Mouse (Mus musculus) intestine, embryonic 15.5 days (tissue): Measurements from ENCODE around the gene Arid3a. TPM values are rescaled to one million over a fixed set of nuclear protein-coding genes. Genes with fewer than 3 reads are reported as not detected.
"Not testable (repeated sequence)": the region's sequence is repeated elsewhere in the genome, so short reads cannot be mapped to it uniquely, and the experiment has no call there.

ENCODE experiments used
- ATAC-seq: fragments of 200-750 bp; cut with Nextera tagmentation; 2 replicates; pipeline ENCODE4 v1.8.0; 2017; ENCODE audit warnings: moderate TSS enrichment, moderate library complexity
- H3K27ac ChIP-seq: fragments of 300-500 bp; sonication (generic); 2 replicates; pipeline ENCODE4 v1.5.1; 2015; ENCODE audit warnings: mild to moderate bottlenecking, inconsistent platforms
- H3K27me3 ChIP-seq: fragments of 300-500 bp; sonication (generic); replicated peaks from 2 replicates; pipeline ENCODE4 v1.6.1; 2015; ENCODE audit warnings: inconsistent platforms
- H3K36me3 ChIP-seq: fragments of 300-500 bp; sonication (generic); 2 replicates; pipeline ENCODE4 v1.6.1; 2015; ENCODE audit warnings: inconsistent platforms
- H3K4me1 ChIP-seq: fragments of 300-500 bp; sonication (generic); replicated peaks from 2 replicates; pipeline ENCODE4 v1.6.1; 2015; ENCODE audit warnings: inconsistent platforms
- H3K4me2 ChIP-seq: fragments of 300-500 bp; sonication (generic); replicated peaks from 2 replicates; pipeline ENCODE4 v1.6.1; 2015; ENCODE audit warnings: mild to moderate bottlenecking, inconsistent platforms
- H3K4me3 ChIP-seq: fragments of 300-500 bp; sonication (generic); replicated peaks from 2 replicates; pipeline ENCODE4 v1.5.1; 2015; ENCODE audit warnings: inconsistent platforms
- H3K9ac ChIP-seq: fragments of 300-500 bp; sonication (generic); 2 replicates; pipeline ENCODE4 v1.6.1; 2015; ENCODE audit warnings: inconsistent platforms
- H3K9me3 ChIP-seq: fragments of 300-500 bp; sonication (generic); 2 replicates; pipeline ENCODE4 v1.6.1; 2016; ENCODE audit warnings: inconsistent platforms
- WGBS: fragments of 180-500 bp; shearing (Covaris S2); methylation state at CpG from one replicate; pipeline ENCODE4 v1.1.7; 2015; 5-methylcytosine and 5-hydroxymethylcytosine counted together
- polyA plus RNA-seq: library from polyadenylated mRNA; unstranded; fragments of >200 nt; fragmentation: Nextera tagmentation; extraction: Ambion mirVana; gene quantifications from 2 replicates; pipeline ENCODE4 v1.2.1, GENCODE M21; 2015

Gene Arid3a
- polyA plus RNA-seq, 1 experiment from 2014 or later, result 18.7 TPM

GRCm38 (mm10) chr10:79945507-79946234, 18.8 kb downstream of the Arid3a start:
- peak; percentile 26; the same call in 1 of the 2 replicates for ATAC-seq
- H3K4me3 ChIP-seq, result peak overlapping the region; percentile 22; the same call in 1 of the 2 replicates
- peaks cover 36% of the 10 kb centered on the region for H3K4me1 ChIP-seq
- H3K36me3 ChIP-seq, result peaks cover 27% of the 10 kb centered on the region
- H3K27ac ChIP-seq, result peak overlapping the region; percentile 92
- H3K27me3 ChIP-seq, result no peaks in the 10 kb centered on the region
- peak overlapping the region; percentile 49 for H3K4me2 ChIP-seq
- 25% methylated on average over 16 of the region's 16 CpGs for WGBS
- H3K9ac ChIP-seq, result peak overlapping the region; percentile 36
- no peaks in the 10 kb centered on the region for H3K9me3 ChIP-seq

- Histone ChIP-seq H3K36me3 (peaks cover 35% of the 10 kb centered on the region), H3K4me3 (peak overlapping the region; percentile 22), H3K9me3 (no peaks in the 10 kb centered on the region), H3K27me3 (no peaks in the 10 kb centered on the region), H3K9ac (peak overlapping the region; percentile 31; the same call in 1 of the 2 replicates), H3K27ac (peak overlapping the region; percentile 92), H3K4me1 (peaks cover 36% of the 10 kb centered on the region), H3K4me2 (peak overlapping the region; percentile 49)
- ATAC-seq, result peak; percentile 56
- 8% methylated on average over 7 of the region's 7 CpGs for WGBS
Measured at GRCm38 (mm10) chr10:79946752-79947322, 20.0 kb downstream of the Arid3a start.

GRCm38 (mm10) chr10:79947502-79947901, 20.7 kb downstream of the Arid3a start:
- Histone ChIP-seq H3K27ac (peak overlapping the region; percentile 92), H3K9ac (0 out of 2 replicates have a peak overlapping the region, but pooled peaks have one; percentile 31), H3K27me3 (no peaks in the 10 kb centered on the region), H3K4me3 (peak overlapping the region; percentile 22; the same call in 1 of the 2 replicates), H3K4me1 (peaks cover 36% of the 10 kb centered on the region), H3K9me3 (no peaks in the 10 kb centered on the region), H3K4me2 (peak overlapping the region; percentile 49), H3K36me3 (peaks cover 32% of the 10 kb centered on the region)
- ATAC-seq, result no peak
- WGBS, result 63% methylated on average over 6 of the region's 6 CpGs

GRCm38 (mm10) chr10:79949873-79950272, 23.0 kb downstream of the Arid3a start:
- Histone ChIP-seq H3K4me3 (no peak overlapping the region), H3K27ac (no peak overlapping the region), H3K27me3 (no peaks in the 10 kb centered on the region), H3K4me1 (peaks cover 30% of the 10 kb centered on the region), H3K9me3 (no peaks in the 10 kb centered on the region), H3K36me3 (peaks cover 34% of the 10 kb centered on the region), H3K4me2 (no peak overlapping the region), H3K9ac (no peak overlapping the region)
- ATAC-seq, result no peak
- WGBS, result 63% methylated on average over 4 of the region's 4 CpGs

- ATAC-seq, result no peak
- no peaks in the 10 kb centered on the region for H3K9me3 ChIP-seq
- H3K9ac ChIP-seq, result no peak overlapping the region
- H3K4me1 ChIP-seq, result peaks cover 22% of the 10 kb centered on the region
- no peak overlapping the region for H3K27ac ChIP-seq
- no peak overlapping the region for H3K4me2 ChIP-seq
- peaks cover 34% of the 10 kb centered on the region for H3K36me3 ChIP-seq
- WGBS, result 82% methylated on average over 18 of the region's 18 CpGs
- H3K4me3 ChIP-seq, result no peak overlapping the region
- H3K27me3 ChIP-seq, result no peaks in the 10 kb centered on the region
Measured at GRCm38 (mm10) chr10:79950661-79951060, 23.8 kb downstream of the Arid3a start.

- ATAC-seq, result no peak
- no peak overlapping the region for H3K4me3 ChIP-seq
- WGBS, result 85% methylated on average over 6 of the region's 6 CpGs
Measured at GRCm38 (mm10) chr10:79953946-79954345, 27.1 kb downstream of the Arid3a start.

GRCm38 (mm10) chr10:79955691-79956090, 28.8 kb downstream of the Arid3a start:
- H3K4me2 ChIP-seq, result no peak overlapping the region
- no peaks in the 10 kb centered on the region for H3K27me3 ChIP-seq
- no peak overlapping the region for H3K4me3 ChIP-seq
- no peak for ATAC-seq
- no peaks in the 10 kb centered on the region for H3K9me3 ChIP-seq
- H3K9ac ChIP-seq, result 0 out of 2 replicates have a peak overlapping the region, but pooled peaks have one; percentile 17
- 0 out of 2 replicates have a peak, but pooled peaks cover 8% of the 10 kb centered on the region for H3K4me1 ChIP-seq
- 74% methylated on average over 9 of the region's 9 CpGs for WGBS
- peaks cover 13% of the 10 kb centered on the region for H3K36me3 ChIP-seq
- 0 out of 2 replicates have a peak overlapping the region, but pooled peaks have one; percentile 9 for H3K27ac ChIP-seq

More at GRCm38 (mm10) chr10:79953946-79954345, 27.1 kb downstream of the Arid3a start:
- H3K9me3 ChIP-seq, result no peaks in the 10 kb centered on the region
- no peaks in the 10 kb centered on the region for H3K27me3 ChIP-seq
- no peak overlapping the region for H3K9ac ChIP-seq
- H3K4me1 ChIP-seq, result 0 out of 2 replicates have a peak, but pooled peaks cover 7% of the 10 kb centered on the region
- peaks cover 26% of the 10 kb centered on the region for H3K36me3 ChIP-seq
- H3K4me2 ChIP-seq, result no peak overlapping the region
- H3K27ac ChIP-seq, result no peak overlapping the region

- no peak for ATAC-seq
- H3K4me1 ChIP-seq, result peaks cover 14% of the 10 kb centered on the region; the same call in 1 of the 2 replicates
- H3K27me3 ChIP-seq, result no peaks in the 10 kb centered on the region
- no peak overlapping the region for H3K27ac ChIP-seq
- H3K9ac ChIP-seq, result no peak overlapping the region
- no peak overlapping the region for H3K4me3 ChIP-seq
- H3K9me3 ChIP-seq, result no peaks in the 10 kb centered on the region
- WGBS, result 32% methylated on average over 4 of the region's 4 CpGs
- no peak overlapping the region for H3K4me2 ChIP-seq
- peaks cover 3% of the 10 kb centered on the region for H3K36me3 ChIP-seq
Measured at GRCm38 (mm10) chr10:79956643-79957154, 29.9 kb downstream of the Arid3a start.

GRCm38 (mm10) chr10:79958140-79958816, 31.4 kb downstream of the Arid3a start:
- Histone ChIP-seq H3K4me1 (peaks cover 14% of the 10 kb centered on the region; the same call in 1 of the 2 replicates), H3K9me3 (no peaks in the 10 kb centered on the region), H3K36me3 (0 out of 2 replicates have a peak, but pooled peaks cover 5% of the 10 kb centered on the region), H3K27ac (0 out of 2 replicates have a peak overlapping the region, but pooled peaks have one; percentile 40), H3K4me2 (peak overlapping the region; percentile 53), H3K9ac (no peak overlapping the region), H3K4me3 (no peak overlapping the region; the same call in 1 of the 2 replicates), H3K27me3 (no peaks in the 10 kb centered on the region)
- 8% methylated on average over 21 of the region's 21 CpGs for WGBS
- 0 out of 2 replicates have a peak, but pooled peaks have one; percentile 9 for ATAC-seq

- WGBS, result 30% methylated on average over 10 of the region's 10 CpGs
- H3K9ac ChIP-seq, H3K36me3 ChIP-seq, H3K9me3 ChIP-seq, H3K27ac ChIP-seq, H3K27me3 ChIP-seq: not testable (repeated sequence)
- peak overlapping the region; percentile 22 for H3K4me2 ChIP-seq
- peaks cover 14% of the 10 kb centered on the region; the same call in 1 of the 2 replicates for H3K4me1 ChIP-seq
- peak overlapping the region; percentile 72; the same call in 1 of the 2 replicates for H3K4me3 ChIP-seq
- 0 out of 2 replicates have a peak, but pooled peaks have one; percentile 35 for ATAC-seq
Measured at GRCm38 (mm10) chr10:79959412-79959811, 32.6 kb downstream of the Arid3a start.

- peak; percentile 95 for ATAC-seq
- under 1% methylated on average over 61 of the region's 61 CpGs for WGBS
Measured at GRCm38 (mm10) chr10:79959847-79960601, 33.2 kb downstream of the Arid3a start, which contains the start of gene Wdr18. TSS of gene Wdr18 (plus strand) at chr10:79960152.

More at GRCm38 (mm10) chr10:79959847-79960601, 33.2 kb downstream of the Arid3a start, which contains the start of gene Wdr18:
- Histone ChIP-seq H3K4me2 (peak within 1 kb of the TSS; percentile 72), H3K9me3 (no peaks in the 10 kb centered on the region), H3K27ac (peak within 1 kb of the TSS; percentile 75), H3K4me3 (peak within 1 kb of the TSS; percentile 72), H3K36me3 (peaks cover 16% of the 10 kb centered on the region), H3K9ac (peak within 1 kb of the TSS; percentile 77), H3K4me1 (peaks cover 14% of the 10 kb centered on the region; the same call in 1 of the 2 replicates), H3K27me3 (no peaks in the 10 kb centered on the region)
